Mouse (Mus musculus) heart, embryonic 16.5 days (tissue): ENCODE measurements around the gene Pbrm1. TPM values are rescaled to one million over a fixed set of nuclear protein-coding genes. Genes with fewer than 3 reads are reported as not detected.
A peak's percentile ranks its signal among the peaks of the same experiment; 100 is the strongest.

Experiments used
- ATAC-seq: fragments of 200-750 bp; cut with Nextera tagmentation; replicated peaks from 2 replicates; pipeline ENCODE4 v1.8.0; 2017; ENCODE audit warnings: moderate number of reproducible peaks; ENCODE audit not compliant: insufficient read depth, low FRiP score; ENCODE audit errors: extremely low read depth
- H3K27ac ChIP-seq: fragments of 300-500 bp; sonication (generic); 2 replicates; pipeline ENCODE4 v1.5.1; 2014; ENCODE audit warnings: mild to moderate bottlenecking, low read length, control low read depth, moderate library complexity
- H3K27me3 ChIP-seq: fragments of 300-500 bp; sonication (generic); 2 replicates; pipeline ENCODE4 v1.6.1; 2014; ENCODE audit warnings: low read length, mixed read lengths; ENCODE audit not compliant: control insufficient read depth, insufficient read depth
- H3K36me3 ChIP-seq: fragments of 300-500 bp; sonication (generic); 2 replicates; pipeline ENCODE4 v1.6.1; 2014; ENCODE audit not compliant: control insufficient read depth, insufficient read depth
- H3K4me1 ChIP-seq: fragments of 300-500 bp; sonication (generic); 2 replicates; pipeline ENCODE4 v1.6.1; 2014; ENCODE audit warnings: low read length, mixed read lengths; ENCODE audit not compliant: control insufficient read depth, insufficient read depth
- H3K4me2 ChIP-seq: fragments of 300-500 bp; sonication (generic); 2 replicates; pipeline ENCODE4 v1.6.1; 2014; ENCODE audit warnings: low read depth, mild to moderate bottlenecking, control low read depth, low read length
- H3K4me3 ChIP-seq: fragments of 300-500 bp; sonication (generic); 2 replicates; pipeline ENCODE4 v1.5.1; 2014; ENCODE audit warnings: mild to moderate bottlenecking, control low read depth, low read length
- H3K9ac ChIP-seq: fragments of 300-500 bp; sonication (generic); 2 replicates; pipeline ENCODE4 v1.6.1; 2014; ENCODE audit warnings: low read length, control low read depth
- H3K9me3 ChIP-seq: fragments of 300-500 bp; sonication (generic); replicated peaks from 2 replicates; pipeline ENCODE4 v1.6.1; 2016; ENCODE audit warnings: low read length; ENCODE audit not compliant: control insufficient read depth
- WGBS: fragments of 180-500 bp; shearing (Covaris S2); extraction: QIAGEN DNeasy Blood & Tissue Kit; methylation state at CpG from one replicate; pipeline ENCODE4 v1.1.7; 2014; 5-methylcytosine and 5-hydroxymethylcytosine counted together
- polyA plus RNA-seq: library from polyadenylated mRNA; unstranded; fragments of >200 nt; fragmentation: Nextera tagmentation; extraction: Ambion mirVana; gene quantifications from 2 replicates; pipeline ENCODE4 v1.2.1, GENCODE M21; 2015

Gene Pbrm1
- polyA plus RNA-seq, 1 experiment from 2014 or later = 98.3 TPM

GRCm38 (mm10) chr14:31135495-31136410 is 116.8 kb downstream of the Pbrm1 start:
- Histone ChIP-seq H3K4me3 (no peak overlapping the region), H3K27me3 (no peaks in the 10 kb centered on the region), H3K4me2 (no peak overlapping the region), H3K9ac (no peak overlapping the region), H3K27ac (no peak overlapping the region), H3K4me1 (peaks cover 26% of the 10 kb centered on the region), H3K9me3 (no peaks in the 10 kb centered on the region), H3K36me3 (peaks cover 48% of the 10 kb centered on the region)
- no peak for ATAC-seq
- 94% methylated on average over 34 of the region's 34 CpGs for WGBS

GRCm38 (mm10) chr14:31136411-31137280 is 117.7 kb downstream of the Pbrm1 start:
- peaks cover 26% of the 10 kb centered on the region for H3K4me1 ChIP-seq
- no peak overlapping the region for H3K4me2 ChIP-seq
- H3K4me3 ChIP-seq = no peak overlapping the region
- no peaks in the 10 kb centered on the region for H3K9me3 ChIP-seq
- WGBS = 83% methylated on average over 26 of the region's 26 CpGs
- no peak overlapping the region for H3K27ac ChIP-seq
- H3K36me3 ChIP-seq = peaks cover 54% of the 10 kb centered on the region
- H3K27me3 ChIP-seq = no peaks in the 10 kb centered on the region
- H3K9ac ChIP-seq = no peak overlapping the region
- no peak for ATAC-seq

- Histone ChIP-seq H3K4me2 (no peak overlapping the region), H3K9ac (no peak overlapping the region), H3K4me1 (peaks cover 20% of the 10 kb centered on the region), H3K9me3 (0 out of 2 replicates have a peak, but pooled peaks cover under 1% of the 10 kb centered on the region), H3K27ac (peak overlapping the region; percentile 15), H3K27me3 (no peaks in the 10 kb centered on the region), H3K4me3 (no peak overlapping the region), H3K36me3 (peaks cover 57% of the 10 kb centered on the region)
- 76% methylated on average over 10 of the region's 10 CpGs for WGBS
- ATAC-seq = no peak
Observed at GRCm38 (mm10) chr14:31137281-31137595, 118.3 kb downstream of the Pbrm1 start.

GRCm38 (mm10) chr14:31137791-31138190 is 118.9 kb downstream of the Pbrm1 start:
- Histone ChIP-seq H3K4me3 (no peak overlapping the region), H3K9me3 (0 out of 2 replicates have a peak, but pooled peaks cover 6% of the 10 kb centered on the region), H3K27me3 (no peaks in the 10 kb centered on the region), H3K4me1 (peaks cover 14% of the 10 kb centered on the region), H3K4me2 (no peak overlapping the region), H3K9ac (no peak overlapping the region), H3K36me3 (peaks cover 63% of the 10 kb centered on the region), H3K27ac (peak overlapping the region; percentile 15)
- no peak for ATAC-seq
- 65% methylated on average over 11 of the region's 11 CpGs for WGBS

GRCm38 (mm10) chr14:31138219-31138896 is 119.4 kb downstream of the Pbrm1 start:
- H3K36me3 ChIP-seq = peaks cover 66% of the 10 kb centered on the region
- no peak overlapping the region for H3K4me3 ChIP-seq
- H3K9ac ChIP-seq = no peak overlapping the region
- H3K9me3 ChIP-seq = 0 out of 2 replicates have a peak, but pooled peaks cover 6% of the 10 kb centered on the region
- H3K27me3 ChIP-seq = no peaks in the 10 kb centered on the region
- no peak overlapping the region for H3K27ac ChIP-seq
- 87% methylated on average over 28 of the region's 35 CpGs for WGBS
- H3K4me2 ChIP-seq = no peak overlapping the region
- peaks cover 8% of the 10 kb centered on the region for H3K4me1 ChIP-seq
- ATAC-seq = no peak

- Histone ChIP-seq H3K4me1 (peaks cover 4% of the 10 kb centered on the region), H3K9me3 (0 out of 2 replicates have a peak, but pooled peaks cover 6% of the 10 kb centered on the region), H3K4me2 (no peak overlapping the region), H3K27me3 (no peaks in the 10 kb centered on the region), H3K36me3 (peaks cover 66% of the 10 kb centered on the region), H3K4me3 (no peak overlapping the region), H3K27ac (no peak overlapping the region), H3K9ac (no peak overlapping the region)
- no peak for ATAC-seq
- 90% methylated on average over 9 of the region's 9 CpGs for WGBS
Observed at GRCm38 (mm10) chr14:31138897-31139429, 120.0 kb downstream of the Pbrm1 start.

- 74% methylated on average over 12 of the region's 12 CpGs for WGBS
- no peak overlapping the region for H3K4me2 ChIP-seq
Observed at GRCm38 (mm10) chr14:31139666-31140065, 120.7 kb downstream of the Pbrm1 start.

GRCm38 (mm10) chr14:31140141-31140540 is 121.2 kb downstream of the Pbrm1 start:
- peaks cover 63% of the 10 kb centered on the region for H3K36me3 ChIP-seq
- H3K4me3 ChIP-seq = no peak overlapping the region
- 91% methylated on average over 15 of the region's 15 CpGs for WGBS
- H3K27me3 ChIP-seq = no peaks in the 10 kb centered on the region
- no peak overlapping the region for H3K4me2 ChIP-seq
- peaks cover 2% of the 10 kb centered on the region; the same call in 1 of the 2 replicates for H3K4me1 ChIP-seq
- ATAC-seq = no peak
- H3K27ac ChIP-seq = no peak overlapping the region
- 0 out of 2 replicates have a peak, but pooled peaks cover 6% of the 10 kb centered on the region for H3K9me3 ChIP-seq
- H3K9ac ChIP-seq = no peak overlapping the region

More at GRCm38 (mm10) chr14:31139666-31140065, 120.7 kb downstream of the Pbrm1 start:
- peaks cover 2% of the 10 kb centered on the region; the same call in 1 of the 2 replicates for H3K4me1 ChIP-seq
- ATAC-seq = no peak
- H3K9ac ChIP-seq = no peak overlapping the region
- H3K27me3 ChIP-seq = no peaks in the 10 kb centered on the region
- H3K27ac ChIP-seq = no peak overlapping the region
- no peak overlapping the region for H3K4me3 ChIP-seq
- H3K9me3 ChIP-seq = 0 out of 2 replicates have a peak, but pooled peaks cover 6% of the 10 kb centered on the region
- peaks cover 66% of the 10 kb centered on the region for H3K36me3 ChIP-seq
